Mouse (Mus musculus) lung, postnatal 4 days (tissue): Measurements from ENCODE around the gene Fam196b.

Source experiments
- DNase-seq, 2 experiments: peaks; one replicate each; pipeline ENCODE4 v3.0.0; 2021

Fam196b gene

DNA sequence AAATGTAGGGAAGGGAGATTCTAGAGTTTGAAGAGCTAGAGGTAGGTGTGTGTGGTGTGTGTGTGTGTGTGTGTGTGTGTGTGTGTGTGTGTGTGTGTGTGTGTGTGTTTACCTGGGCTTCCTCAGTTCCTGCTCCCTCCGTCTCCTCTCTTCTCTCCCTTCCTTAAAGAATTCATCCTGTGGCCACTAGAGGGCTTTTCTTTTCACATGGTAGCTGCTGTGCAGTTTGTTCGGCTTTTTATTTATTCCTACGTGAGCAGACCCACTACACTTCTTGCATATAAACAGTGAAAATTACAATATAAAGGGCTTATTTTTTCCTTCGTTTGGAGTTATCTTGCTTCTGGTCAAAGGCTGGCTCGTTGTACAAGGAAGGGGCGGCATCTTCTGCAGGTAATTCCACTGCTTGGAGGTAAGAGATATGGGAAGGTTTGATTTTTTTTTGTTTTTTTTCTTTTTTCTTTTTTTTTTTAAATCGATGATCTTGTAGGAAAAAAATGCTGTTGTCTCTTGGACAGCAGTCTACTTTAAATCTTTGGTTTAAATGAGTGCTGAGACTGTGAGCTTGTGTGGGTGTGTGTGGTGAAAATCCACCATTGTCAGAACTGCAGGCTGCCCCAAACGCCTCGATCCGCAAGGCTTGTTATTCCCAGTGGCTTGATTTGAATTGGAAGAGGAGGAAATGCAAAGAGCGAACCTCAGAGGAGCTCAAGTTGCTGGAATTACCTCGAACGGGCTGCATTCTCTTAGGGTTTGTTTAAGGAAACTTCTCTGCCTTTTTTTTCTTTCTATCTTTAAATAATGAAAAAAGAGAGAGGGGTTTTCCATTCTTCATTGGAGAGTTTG, at the start of gene Fam196b:
Gene Fam196b (plus strand): TSS at position 289 of the 846 bp plus-strand sequence.
- DNase-seq, result no peak

DNA sequence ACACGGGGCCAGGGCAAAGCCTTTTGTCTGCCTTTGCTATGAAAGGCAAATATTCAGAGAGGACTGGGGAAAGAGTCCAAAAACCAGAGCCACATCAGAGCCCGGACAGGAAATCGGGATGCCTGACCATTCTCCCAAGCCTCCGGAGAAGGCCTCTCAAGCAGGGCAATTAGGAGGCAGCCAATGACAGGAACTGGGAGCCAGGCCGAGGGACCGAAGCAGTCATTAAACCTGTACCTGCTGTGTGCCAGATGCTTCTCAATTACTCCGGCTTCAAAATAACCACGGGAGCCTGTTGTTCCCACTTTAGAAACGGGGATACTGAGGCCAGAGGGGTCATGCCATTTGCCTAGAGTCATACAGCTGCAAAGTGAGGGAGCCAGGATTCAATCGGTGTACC, 42.6 kb upstream of the Fam196b start:
- DNase-seq, result no peak

DNA sequence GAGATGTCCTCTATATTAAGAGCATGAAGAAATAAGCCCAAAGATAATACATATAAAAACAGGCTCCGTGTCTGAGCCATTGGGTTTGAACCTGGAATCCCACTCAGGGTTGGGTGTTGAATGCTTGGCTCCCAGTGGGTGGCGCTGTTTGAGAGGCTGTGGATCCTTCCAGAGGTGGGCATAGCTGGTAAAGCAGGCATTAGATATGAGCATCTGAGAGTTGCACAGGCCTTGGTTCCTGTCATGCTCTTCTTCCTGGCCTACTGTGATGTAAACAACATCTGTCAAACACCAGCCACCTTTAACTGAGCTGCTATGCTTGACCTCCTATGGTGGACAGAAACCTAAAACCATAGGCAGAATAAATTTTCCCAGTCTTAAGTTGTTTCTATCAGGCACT, 38.7 kb upstream of the Fam196b start:
- DNase-seq, result no peak

DNA sequence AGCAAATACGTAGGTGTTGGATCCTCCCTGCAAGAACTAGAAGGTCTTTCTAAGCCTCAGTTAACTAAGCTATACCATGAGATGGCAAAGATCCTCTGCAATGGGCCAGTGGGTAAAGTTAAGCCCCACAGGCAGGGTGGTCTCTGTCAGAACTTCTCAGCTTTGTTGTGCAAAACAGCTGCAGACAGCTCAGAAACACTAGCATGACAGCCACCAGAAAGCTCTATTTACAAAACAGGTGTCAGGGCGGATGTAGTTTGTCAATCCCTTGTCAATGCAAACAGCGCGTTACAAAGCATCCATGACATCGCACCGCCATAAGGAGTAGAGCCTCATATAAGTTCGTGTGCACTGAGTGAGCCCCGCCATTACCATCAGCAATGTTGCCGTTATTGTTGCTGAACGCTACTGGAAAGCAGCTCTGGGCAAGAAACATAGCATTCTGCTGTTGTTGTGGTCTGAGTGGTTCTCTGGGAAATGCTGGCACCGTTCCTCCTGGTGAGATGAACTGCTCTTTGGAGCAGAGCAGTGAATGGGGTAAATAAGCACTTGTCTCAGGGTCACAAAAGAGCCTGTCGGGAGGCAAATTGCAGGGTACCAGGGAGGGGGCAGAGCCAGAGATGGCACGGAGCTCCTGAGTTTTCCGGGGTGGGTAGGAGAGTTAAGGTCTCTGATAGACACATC, 38.1 kb upstream of the Fam196b start:
- no peak for DNase-seq

DNA sequence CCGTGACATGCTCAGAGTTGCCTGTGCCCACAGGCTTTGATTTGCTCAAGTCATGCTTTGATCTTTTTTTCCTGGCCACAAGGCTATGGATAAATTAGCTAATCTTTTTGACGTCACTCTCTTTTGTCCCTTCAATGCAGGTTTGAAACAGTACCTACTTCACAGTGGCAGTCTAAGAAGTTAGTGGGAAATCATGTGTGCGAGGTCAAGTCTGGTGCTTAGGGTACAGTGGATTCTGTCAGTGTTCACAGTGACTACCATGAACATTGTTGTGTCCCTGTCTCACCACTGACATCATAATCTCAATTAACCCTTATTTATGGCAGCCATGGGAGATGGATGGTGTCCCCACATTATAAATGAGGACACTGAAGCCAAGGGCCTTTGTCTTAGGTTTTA, 37.6 kb upstream of the Fam196b start:
- no peak for DNase-seq

DNA sequence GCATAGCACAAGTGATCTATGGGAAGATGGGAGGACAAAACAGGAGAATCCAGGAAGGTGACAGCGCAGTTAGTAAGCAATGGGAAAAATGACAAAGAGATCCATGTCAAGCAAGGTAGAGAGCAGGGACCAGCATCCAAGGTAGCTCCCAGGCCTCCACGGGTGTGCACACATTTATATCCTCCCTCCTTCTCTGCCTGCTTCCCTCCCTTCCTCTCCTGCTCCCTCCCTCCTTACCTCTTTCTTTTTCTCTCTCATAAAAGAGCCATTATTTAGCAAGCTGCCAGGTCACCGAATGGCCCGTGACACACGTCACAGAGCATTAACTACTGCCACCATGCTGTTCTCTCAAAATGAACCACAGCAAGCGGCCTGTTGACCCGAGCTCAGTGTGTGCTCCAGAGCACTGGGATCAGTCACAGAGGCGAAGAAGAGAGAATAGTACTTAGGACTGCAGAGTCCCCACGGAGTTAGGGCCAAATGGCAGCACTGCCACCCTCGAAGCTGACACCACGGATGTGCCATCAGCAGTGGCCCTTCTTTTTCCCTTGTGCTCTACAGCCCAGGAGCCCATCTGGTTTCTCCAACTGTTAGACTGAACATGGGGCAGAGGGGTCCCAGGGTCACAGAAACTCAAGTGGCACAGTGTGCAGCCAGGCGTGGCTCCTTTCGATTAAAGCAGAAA, 30.4 kb upstream of the Fam196b start:
- no peak for DNase-seq

DNA sequence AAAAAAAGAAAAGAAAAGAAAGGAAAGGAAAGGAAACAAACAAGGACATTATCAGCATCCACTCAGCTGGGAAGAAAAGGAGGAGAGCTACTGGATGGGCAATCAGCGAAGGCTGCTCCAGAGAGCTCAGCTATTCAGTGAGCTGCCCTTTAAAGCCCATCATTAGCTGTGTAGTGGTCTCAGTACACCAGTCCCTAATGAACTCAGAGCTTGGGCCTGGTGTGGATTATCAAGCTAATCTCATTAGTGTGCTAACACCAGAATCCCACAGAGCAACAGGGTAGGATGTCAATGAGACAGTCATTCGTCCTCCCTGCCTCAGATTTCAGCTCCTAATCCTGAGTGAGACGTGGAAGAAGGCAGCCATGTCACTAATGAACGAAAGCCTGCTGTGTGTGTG, 24.4 kb upstream of the Fam196b start:
- no peak for DNase-seq

DNA sequence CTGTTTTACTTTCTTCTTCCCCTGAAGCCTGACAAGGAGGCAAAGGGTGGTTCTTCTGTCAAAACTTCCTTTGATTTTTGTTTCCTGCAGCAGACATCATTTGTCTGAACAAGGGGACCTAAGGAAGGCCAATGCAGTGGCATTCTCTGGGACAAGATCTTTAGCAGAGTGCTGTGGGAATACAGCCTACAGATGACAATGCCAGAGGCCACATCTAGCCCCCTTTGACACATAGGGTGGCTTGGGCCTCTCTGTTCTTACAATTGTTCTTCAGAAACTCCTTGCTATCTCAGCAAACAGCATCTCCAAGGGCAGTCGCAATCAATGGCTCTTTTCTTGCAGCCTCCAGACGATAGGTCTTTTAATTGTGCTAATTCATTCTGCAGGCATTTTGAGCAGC, 23.9 kb upstream of the Fam196b start:
- no peak for DNase-seq

DNA sequence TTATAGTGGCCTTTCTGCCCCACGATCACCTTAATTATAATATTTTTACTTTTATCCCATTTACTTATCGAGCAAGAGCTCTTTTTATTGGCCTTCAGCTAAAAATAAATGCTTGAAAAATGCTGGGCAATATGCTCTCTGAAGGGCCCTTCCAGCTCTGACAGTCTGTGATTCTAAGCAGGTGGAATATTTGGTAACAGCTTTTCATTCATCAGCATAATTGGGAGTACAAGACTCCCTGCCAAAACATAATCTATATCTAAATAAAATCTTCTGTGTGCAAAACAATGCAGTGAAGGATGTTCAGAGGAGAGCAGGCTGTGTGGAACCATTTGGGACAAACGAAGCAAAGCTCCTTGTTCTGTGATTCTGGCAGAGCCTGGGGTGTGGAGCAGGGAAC, 23.3 kb upstream of the Fam196b start:
- DNase-seq, result no peak

DNA sequence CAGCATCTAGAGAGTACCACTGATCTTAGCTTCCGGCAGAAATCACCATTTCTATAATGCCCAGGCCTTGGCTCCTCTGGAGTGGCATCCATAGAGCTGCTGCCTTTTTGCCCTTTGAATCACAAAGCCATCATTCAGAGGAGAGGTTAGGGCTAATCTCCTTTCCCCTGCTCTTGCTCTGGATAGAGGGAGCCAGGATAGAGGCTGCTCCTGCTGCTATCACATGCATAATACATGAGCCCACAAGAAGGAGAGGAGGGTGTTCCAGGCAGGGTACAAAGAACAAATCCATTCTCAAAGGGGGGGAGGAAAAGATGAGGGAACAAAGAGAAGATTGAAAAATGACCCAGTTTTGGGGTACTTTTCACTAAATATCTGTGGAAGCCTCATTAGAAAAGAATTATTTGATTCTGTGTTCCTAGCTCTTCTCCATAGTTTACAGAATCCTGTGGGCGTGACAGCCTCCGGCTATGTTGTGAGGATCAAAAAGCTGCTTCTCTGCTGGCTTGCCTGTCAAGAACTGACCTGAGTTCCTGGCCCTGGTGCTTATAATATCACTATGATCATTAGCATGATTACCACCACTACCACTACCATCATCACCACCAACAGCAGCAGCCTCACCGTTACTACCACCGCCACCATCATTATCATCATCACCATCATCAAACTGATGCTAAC, 16.8 kb upstream of the Fam196b start:
- no peak for DNase-seq

DNA sequence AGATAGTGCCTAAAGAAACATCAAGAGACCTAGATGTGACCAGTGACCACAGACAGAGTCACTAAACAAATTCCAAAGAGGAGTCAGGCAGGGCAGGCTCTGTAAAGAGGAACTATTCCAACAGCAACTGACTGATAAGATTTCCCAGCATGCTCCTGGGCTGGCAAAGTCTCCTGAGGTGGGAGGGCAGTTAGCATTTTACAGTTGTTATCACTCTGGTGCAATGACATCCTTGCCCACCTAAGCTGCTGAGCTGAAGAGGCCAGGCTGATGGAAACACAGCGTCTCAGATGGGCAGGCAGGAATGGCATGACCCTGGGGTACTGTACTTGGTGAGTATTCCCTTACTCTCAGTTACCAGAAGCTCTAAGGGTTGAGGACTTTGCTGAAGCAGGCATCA, 15.1 kb upstream of the Fam196b start:
- DNase-seq, result no peak

DNA sequence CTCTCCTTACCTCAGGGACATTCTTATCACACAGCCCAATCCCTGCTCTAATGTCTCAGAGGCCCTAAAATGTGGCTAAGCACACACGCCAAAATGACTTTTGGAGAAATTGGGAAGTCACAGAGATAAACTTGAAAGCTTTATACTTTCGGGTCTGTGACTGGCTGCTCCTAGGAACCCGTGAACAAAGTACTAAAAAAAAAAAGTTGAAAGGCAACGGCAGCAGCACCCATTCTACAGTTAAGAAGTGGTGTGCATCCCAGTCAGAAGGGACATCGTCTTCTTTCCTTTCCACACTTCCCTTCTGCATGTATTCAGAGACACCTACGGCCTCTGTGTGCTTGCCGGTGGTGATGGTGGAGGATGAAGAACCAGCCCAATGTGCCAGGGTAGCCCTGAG, 14.6 kb upstream of the Fam196b start:
- DNase-seq, result no peak

DNA sequence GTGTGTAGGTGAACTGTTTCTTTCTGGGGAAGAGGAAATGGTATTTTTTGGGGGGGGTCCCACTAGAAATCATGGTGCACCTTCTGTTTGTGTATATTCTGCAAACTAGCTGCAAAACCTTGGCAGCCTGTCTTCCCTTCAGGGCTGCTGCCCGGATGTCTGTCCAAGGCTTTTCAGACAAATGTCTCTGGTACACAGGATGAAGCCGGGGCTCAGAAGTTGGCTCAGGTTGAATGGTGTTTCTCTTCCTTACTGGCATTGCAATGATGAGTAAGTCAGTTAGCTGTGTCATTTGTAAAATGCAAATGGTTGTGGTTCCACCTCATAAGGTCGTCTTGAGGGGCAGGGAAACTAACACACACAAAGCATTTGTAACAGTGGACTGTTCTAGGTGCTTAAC, 8.4 kb upstream of the Fam196b start:
- no peak for DNase-seq

DNA sequence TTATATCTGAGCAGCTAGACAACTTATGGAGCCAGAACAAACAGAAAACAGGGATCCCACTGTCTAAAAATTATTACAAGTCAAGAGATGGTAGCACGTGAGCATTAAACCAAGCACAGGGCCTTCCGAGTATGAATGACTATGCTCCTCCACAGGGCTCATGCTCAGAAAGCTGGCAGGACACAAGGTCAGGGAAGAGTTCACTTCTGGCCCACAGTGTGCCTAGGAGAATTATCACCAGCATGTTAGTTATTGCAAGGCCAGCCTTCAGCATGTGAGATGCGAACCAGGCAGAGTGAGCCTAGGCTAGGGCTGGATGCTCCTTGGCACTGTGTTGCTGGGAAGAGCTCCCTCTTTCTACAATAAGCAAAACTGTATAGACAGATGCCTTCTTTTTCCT, 5.9 kb upstream of the Fam196b start:
- no peak for DNase-seq

DNA sequence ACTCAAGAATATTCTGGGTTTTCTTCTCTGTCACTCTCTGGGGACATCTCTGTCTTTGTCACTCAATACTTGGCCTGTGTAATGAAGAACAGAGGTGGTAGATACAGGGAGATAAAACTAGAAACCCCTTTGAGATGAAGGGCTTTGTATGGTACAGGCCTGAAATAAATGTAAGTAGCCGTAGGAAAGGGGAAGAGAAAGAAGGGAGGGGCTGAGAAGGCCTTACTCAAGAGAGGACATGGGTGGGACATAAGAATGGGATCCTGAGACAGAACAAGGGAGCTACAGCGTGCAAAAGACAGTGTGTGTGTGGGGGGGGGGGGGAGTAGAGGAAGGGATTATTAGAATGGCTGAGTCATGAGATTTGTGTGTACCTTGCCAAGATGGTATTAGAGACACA, 5.3 kb upstream of the Fam196b start:
- no peak for DNase-seq

DNA sequence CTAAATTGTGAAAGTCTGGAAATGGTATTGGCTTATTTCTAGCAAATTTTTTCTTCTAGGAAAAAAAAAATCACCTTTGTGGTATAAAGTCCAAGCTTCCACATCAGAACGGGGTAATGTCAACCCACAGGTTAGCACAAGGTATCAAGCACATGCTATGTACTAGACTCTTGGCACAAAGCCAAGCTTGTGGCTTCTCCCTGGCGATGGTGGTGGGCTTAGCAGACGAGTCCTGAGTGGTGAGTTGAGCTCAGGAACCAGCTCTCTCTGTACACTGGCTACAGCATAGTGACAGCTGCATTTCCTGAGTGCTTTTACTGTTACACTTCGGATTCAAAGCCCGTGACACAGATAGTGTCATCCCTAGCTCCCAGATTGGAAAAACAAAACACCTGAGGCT, 2.9 kb upstream of the Fam196b start:
- DNase-seq, result no peak

DNA sequence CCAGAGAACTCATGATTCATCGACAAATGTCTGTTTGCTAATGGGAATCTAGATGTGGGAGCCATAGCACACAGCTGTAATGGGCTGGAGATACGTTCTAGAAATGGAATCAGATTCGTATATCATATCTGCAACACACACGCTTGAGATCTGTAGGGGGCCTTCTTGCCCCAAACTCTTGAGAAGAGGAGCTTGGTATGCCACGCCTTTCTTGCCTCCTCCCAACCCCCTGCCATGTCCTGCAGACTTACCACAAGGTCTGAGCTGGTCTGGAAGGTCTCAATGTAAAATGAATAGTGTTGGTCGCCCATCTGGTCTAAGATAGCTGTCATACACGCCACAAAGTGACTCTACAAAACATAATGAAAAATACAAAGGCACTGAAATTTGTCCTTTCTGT, 2.4 kb upstream of the Fam196b start:
- no peak for DNase-seq

DNA sequence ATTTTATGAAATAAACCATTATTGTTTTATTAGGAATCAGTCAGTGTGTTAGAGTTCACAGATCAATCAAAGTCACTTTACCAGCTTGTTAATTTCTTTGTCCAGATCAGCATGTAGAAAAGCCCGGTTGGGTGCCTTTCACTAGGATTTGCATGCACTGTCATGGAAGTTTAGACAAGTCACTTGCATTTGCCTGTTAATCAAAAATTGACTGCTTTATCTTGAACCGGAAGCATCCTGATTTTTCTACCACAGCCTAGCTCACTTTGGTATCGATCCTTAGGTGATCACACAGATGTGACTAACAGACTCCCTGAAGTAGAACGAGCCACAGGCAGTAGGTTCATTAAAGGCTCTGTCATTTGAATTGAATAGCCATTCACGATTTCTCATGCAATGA, 761 bp downstream of the Fam196b start:
- no peak for DNase-seq

DNA sequence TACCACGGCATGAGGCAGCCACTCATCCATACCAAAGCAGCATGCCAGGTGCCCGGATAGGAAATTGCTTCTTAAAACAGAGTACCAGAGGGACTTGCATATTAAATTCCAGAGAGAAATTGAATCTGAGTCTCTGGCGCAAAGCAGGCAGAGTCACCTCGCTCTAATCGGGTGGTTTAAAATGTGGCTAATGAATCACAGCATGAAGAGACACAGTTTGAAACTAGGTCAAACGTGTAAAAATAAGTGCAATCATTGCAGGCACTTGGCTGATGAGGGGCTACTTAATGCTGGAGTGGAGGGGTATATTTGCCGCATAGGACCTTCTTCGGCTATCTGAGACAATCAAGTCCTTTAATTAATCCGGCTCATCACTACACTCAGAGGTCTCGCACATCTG, 1.6 kb downstream of the Fam196b start:
- DNase-seq, result no peak

DNA sequence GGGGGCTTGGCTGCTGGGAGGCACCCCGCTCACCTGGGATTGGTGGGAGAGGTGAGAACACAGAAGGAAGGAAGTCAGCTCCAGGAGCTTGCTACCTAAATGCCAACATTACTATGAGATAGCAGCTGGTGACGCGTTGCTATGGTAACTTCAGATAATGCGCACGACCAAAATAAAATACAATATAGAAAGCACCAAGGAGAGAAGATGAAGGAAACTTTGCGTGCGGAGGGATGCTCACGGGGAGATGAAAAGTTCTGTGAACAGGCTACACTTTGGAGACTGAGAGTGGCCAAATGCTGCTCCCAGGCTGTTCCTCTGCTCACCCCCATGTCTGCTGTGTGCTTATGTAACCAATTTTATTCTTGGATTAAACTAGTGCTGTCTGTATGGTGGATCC, 2.4 kb downstream of the Fam196b start:
- no peak for DNase-seq

DNA sequence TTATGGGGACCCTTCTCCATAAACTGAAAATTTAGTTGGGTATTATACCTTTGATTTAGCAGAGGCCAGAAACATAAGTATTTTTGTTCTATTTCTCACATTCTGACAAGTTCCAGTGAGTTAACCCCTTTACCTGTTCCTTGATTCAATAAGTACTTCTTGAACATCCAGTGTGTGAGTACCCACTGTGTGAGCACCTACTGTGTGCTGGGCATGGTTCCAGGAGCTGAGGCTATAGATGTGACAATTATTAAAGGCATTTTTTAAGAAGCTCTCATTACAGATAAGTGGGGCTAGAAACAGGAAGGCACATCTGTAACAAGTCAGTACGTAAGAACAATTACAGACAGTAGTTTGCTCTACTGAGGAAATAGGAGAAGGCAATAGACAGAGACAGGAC, 4.7 kb downstream of the Fam196b start:
- no peak for DNase-seq

DNA sequence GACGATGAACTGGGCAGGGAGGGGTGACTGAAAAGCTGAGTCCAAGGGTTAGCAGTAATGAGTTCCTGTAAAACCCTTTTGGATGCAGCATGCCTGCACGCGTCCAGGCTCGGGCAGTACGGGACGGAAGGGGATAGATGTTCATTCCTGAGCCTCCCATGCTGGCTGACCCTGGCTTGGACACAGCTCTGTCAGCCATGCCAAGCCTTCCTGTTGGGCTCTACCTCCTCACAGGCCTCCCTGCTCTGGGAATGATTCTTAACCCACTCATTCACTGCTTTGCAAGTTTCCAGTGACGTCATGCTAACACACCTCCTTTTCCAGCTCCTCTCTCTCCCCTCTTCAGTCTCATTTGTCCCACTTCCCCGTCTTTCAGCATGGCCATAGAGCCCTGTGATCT, 9.0 kb downstream of the Fam196b start:
- DNase-seq, result no peak

DNA sequence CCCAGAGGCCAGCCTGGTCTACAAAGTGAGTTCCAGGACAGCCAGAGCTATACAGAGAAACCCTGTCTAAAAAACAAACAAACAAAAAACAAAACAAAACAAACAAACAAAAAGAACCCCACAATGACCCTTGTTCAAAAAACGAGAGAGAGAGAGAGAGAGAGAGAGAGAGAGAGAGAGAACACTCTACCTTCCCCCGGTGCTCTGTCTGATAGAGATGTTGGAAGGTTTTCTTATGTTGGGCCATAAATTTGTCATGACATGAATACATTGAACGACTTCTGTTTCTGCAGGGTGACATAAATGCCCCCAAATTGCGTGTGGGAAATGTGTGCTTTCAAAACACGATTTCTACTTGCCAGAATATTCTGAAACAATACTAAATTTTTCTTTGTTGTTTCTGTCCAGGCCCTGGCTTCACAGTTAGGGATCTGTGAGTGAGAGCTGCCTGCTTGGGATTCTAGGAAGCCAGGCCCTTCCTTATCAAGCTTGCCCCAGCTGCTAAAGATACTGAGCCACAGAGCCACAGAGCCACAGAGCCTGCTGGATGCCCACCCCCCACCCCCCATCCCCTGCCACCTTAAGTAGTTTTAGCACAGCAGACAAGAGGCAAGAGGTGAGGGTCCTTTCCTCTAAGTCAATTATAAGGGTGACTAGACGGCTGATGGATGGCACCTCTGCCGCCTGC, 17.9 kb downstream of the Fam196b start:
- no peak for DNase-seq
